ENCODE assay signal across 31 mouse cellular contexts in genomic region chr15:34025396-34025795, GRCm38 (mm10).
"Had no signal": no experiment of that assay in that cellular context is flagged by ENCODE, and none has a peak within 500 bp of the region (broad histone marks: within the 10 kb centered on the region; RNA-seq: fewer than 3 reads in every experiment).

No protein-coding gene starts in this region.

- H3K4me1 ChIP-seq: limb, embryonic 10.5 days; limb, embryonic 12.5 days; liver, embryonic 12.5 days; liver, embryonic 13.5 days; liver, embryonic 15.5 days; lung, embryonic 15.5 days; megakaryocyte, embryonic 14.5 days; midbrain, embryonic 12.5 days; midbrain, embryonic 13.5 days; midbrain, embryonic 15.5 days had no signal

- H3K27ac ChIP-seq: left cerebral cortex, adult 2 months; limb, embryonic 10.5 days; limb, embryonic 12.5 days; limb, embryonic 13.5 days; limb, embryonic 15.5 days; liver, embryonic 12.5 days; liver, embryonic 13.5 days; liver, embryonic 14.5 days; liver, embryonic 15.5 days; lung, embryonic 15.5 days; macrophage; midbrain, embryonic 10.5 days; midbrain, embryonic 12.5 days; midbrain, embryonic 13.5 days; midbrain, embryonic 15.5 days had no signal

- ATAC-seq: liver, embryonic 12.5 days; liver, postnatal 0 days; lung, postnatal 0 days; midbrain, embryonic 13.5 days; midbrain, embryonic 15.5 days had no signal

- H3K36me3 ChIP-seq: limb, embryonic 10.5 days; limb, embryonic 12.5 days; limb, embryonic 13.5 days; limb, embryonic 15.5 days; liver, embryonic 12.5 days; liver, embryonic 13.5 days; liver, embryonic 15.5 days; lung, embryonic 15.5 days; midbrain, embryonic 10.5 days; midbrain, embryonic 12.5 days; midbrain, embryonic 13.5 days; midbrain, embryonic 15.5 days had no signal

- H3K27me3 ChIP-seq: limb, embryonic 12.5 days; limb, embryonic 13.5 days; limb, embryonic 15.5 days; liver, embryonic 12.5 days; liver, embryonic 13.5 days; liver, embryonic 15.5 days; lung, embryonic 15.5 days; megakaryocyte, embryonic 14.5 days; midbrain, embryonic 12.5 days; midbrain, embryonic 13.5 days; midbrain, embryonic 15.5 days had no signal

- H3K4me3 ChIP-seq: left cerebral cortex, adult 2 months; limb, embryonic 10.5 days; limb, embryonic 12.5 days; limb, embryonic 13.5 days; limb, embryonic 15.5 days; liver, embryonic 12.5 days; liver, embryonic 13.5 days; liver, embryonic 15.5 days; lung, embryonic 15.5 days; megakaryocyte, embryonic 14.5 days; midbrain, embryonic 10.5 days; midbrain, embryonic 12.5 days; midbrain, embryonic 13.5 days; midbrain, embryonic 15.5 days; myocyte had no signal

- H3K9ac ChIP-seq: limb, embryonic 12.5 days; limb, embryonic 13.5 days; limb, embryonic 15.5 days; liver, embryonic 12.5 days; liver, embryonic 13.5 days; liver, embryonic 14.5 days; liver, embryonic 15.5 days; liver, postnatal 0 days; lung, embryonic 14.5 days; lung, embryonic 15.5 days; midbrain, embryonic 12.5 days; midbrain, embryonic 13.5 days; midbrain, embryonic 15.5 days had no signal

- H3K4me2 ChIP-seq: limb, embryonic 12.5 days; limb, embryonic 13.5 days; limb, embryonic 15.5 days; liver, embryonic 11.5 days; liver, embryonic 12.5 days; liver, embryonic 13.5 days; liver, embryonic 15.5 days; lung, embryonic 14.5 days; lung, embryonic 15.5 days; midbrain, embryonic 11.5 days; midbrain, embryonic 12.5 days; midbrain, embryonic 13.5 days; midbrain, embryonic 15.5 days had no signal

- DNase-seq: left cerebral cortex, postnatal 4 days; liver; liver, embryonic 13.5 days; liver, postnatal 0 days; lung, adult 18-20 months; lung, adult 2 months; lung, embryonic 14.5 days; lung, postnatal 10 days; lung, postnatal 14 days; lung, postnatal 36 days; lung, postnatal 4 days; midbrain, embryonic 14.5 days had no signal

- H3K9me3 ChIP-seq: limb, embryonic 10.5 days; limb, embryonic 12.5 days; limb, embryonic 13.5 days; limb, embryonic 15.5 days; liver, embryonic 12.5 days; liver, embryonic 13.5 days; liver, embryonic 15.5 days; lung, embryonic 15.5 days; midbrain, embryonic 10.5 days; midbrain, embryonic 12.5 days; midbrain, embryonic 13.5 days; midbrain, embryonic 15.5 days had no signal
